Mouse (Mus musculus): ENCODE measurements around the gene Usp33. TPM values are rescaled to one million over a fixed set of nuclear protein-coding genes. Genes with fewer than 3 reads are reported as not detected.

Usp33 gene
- total and polyA plus RNA-seq, 2 experiments: 9.9 to 46.9 TPM

GRCm38 (mm10) chr3:152355361-152355760 lies 9.1 kb downstream of the Usp33 start:
- 27% methylated on average over 5 of the region's 5 CpGs for WGBS
- Histone ChIP-seq H3K79me2 (ENCODE audit: control insufficient read depth, insufficient read depth, low read length) (peaks cover 48% of the 10 kb centered on the region), H3K27ac (replicated peaks; ENCODE audit: insufficient read depth, low read depth, low read length) (no peak overlapping the region; the same call in 1 of the 2 replicates), H3K27me3 (ENCODE audit: control insufficient read depth, insufficient read depth, low read length) (no peaks in the 10 kb centered on the region), H3K4me3 (ENCODE audit: insufficient read depth, low read depth, low read length) (no peak overlapping the region), H3K4me1 (ENCODE audit: control insufficient read depth, insufficient read depth, low read length) (peaks cover 23% of the 10 kb centered on the region), H3K36me3 (ENCODE audit: control insufficient read depth, insufficient read depth, low read length) (peaks cover 11% of the 10 kb centered on the region), H3K9ac (ENCODE audit: low read depth, low read length) (no peak overlapping the region)
- TF ChIP-seq CTCF (IDR thresholded peaks at IDR 0.05; ENCODE audit: low read depth, low read length) (no peak), POLR2A (IDR thresholded peaks at IDR 0.05; ENCODE audit: extremely low read depth, insufficient read depth, low read length) (no peak)
- DNase-seq (ENCODE audit: extremely low read depth, low read depth, low spot score): peak; percentile 35

GRCm38 (mm10) chr3:152356751-152357150 lies 10.5 kb downstream of the Usp33 start:
- Histone ChIP-seq H3K27me3 (ENCODE audit: control insufficient read depth, insufficient read depth, low read length) (no peaks in the 10 kb centered on the region), H3K27ac (replicated peaks; ENCODE audit: insufficient read depth, low read depth, low read length) (no peak overlapping the region), H3K36me3 (ENCODE audit: control insufficient read depth, insufficient read depth, low read length) (peaks cover 18% of the 10 kb centered on the region), H3K4me1 (ENCODE audit: control insufficient read depth, insufficient read depth, low read length) (peaks cover 12% of the 10 kb centered on the region), H3K79me2 (ENCODE audit: control insufficient read depth, insufficient read depth, low read length) (peaks cover 44% of the 10 kb centered on the region), H3K4me3 (ENCODE audit: insufficient read depth, low read depth, low read length) (no peak overlapping the region), H3K9ac (ENCODE audit: low read depth, low read length) (no peak overlapping the region)
- no peak for DNase-seq (ENCODE audit: extremely low read depth, low read depth, low spot score)
- WGBS: 91% methylated on average over 9 of the region's 9 CpGs
- TF ChIP-seq POLR2A (IDR thresholded peaks at IDR 0.05; ENCODE audit: extremely low read depth, insufficient read depth, low read length): no peak
- no peak for TF ChIP-seq CTCF (IDR thresholded peaks at IDR 0.05; ENCODE audit: low read depth, low read length)

DNA sequence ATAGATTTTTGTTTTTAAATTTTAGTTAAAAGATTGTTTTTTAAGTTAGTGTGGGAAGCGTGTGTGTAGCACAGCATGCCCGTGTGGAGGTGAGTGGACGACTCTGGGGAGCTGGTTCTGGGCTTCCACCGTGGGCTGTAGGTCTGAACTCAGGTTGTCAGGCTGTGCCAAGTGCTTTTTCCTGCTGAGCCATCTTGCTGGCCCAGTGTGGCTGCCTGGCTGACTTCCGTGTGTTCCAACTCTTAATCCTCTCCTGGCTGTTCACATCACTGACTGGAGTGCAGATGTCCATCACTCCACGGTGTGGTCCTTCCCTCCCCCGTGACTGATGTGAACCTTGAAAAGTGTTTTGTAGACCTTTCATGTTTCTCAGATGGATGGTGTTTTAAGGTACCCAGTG lies 12.9 kb downstream of the Usp33 start:
- no peaks in the 10 kb centered on the region for H3K27me3 ChIP-seq (ENCODE audit: control insufficient read depth, insufficient read depth, low read length)
- no peak overlapping the region for H3K27ac ChIP-seq (replicated peaks; ENCODE audit: insufficient read depth, low read depth, low read length)
- H3K4me1 ChIP-seq (ENCODE audit: control insufficient read depth, insufficient read depth, low read length): peaks cover 7% of the 10 kb centered on the region
- H3K9ac ChIP-seq (ENCODE audit: low read depth, low read length): no peak overlapping the region
- no peak overlapping the region for H3K4me3 ChIP-seq (ENCODE audit: insufficient read depth, low read depth, low read length)
- TF ChIP-seq CTCF (IDR thresholded peaks at IDR 0.05; ENCODE audit: low read depth, low read length) (no peak), POLR2A (IDR thresholded peaks at IDR 0.05; ENCODE audit: extremely low read depth, insufficient read depth, low read length) (no peak)
- 95% methylated on average over 7 of the region's 7 CpGs for WGBS
- H3K79me2 ChIP-seq (ENCODE audit: control insufficient read depth, insufficient read depth, low read length): peaks cover 25% of the 10 kb centered on the region; the same call in 1 of the 2 replicates
- DNase-seq (ENCODE audit: extremely low read depth, low read depth, low spot score): no peak
- peaks cover 32% of the 10 kb centered on the region for H3K36me3 ChIP-seq (ENCODE audit: control insufficient read depth, insufficient read depth, low read length)

- Histone ChIP-seq H3K4me1 (ENCODE audit: control insufficient read depth, insufficient read depth, low read length) (peaks cover 3% of the 10 kb centered on the region), H3K27ac (replicated peaks; ENCODE audit: insufficient read depth, low read depth, low read length) (no peak overlapping the region), H3K36me3 (ENCODE audit: control insufficient read depth, insufficient read depth, low read length) (peaks cover 65% of the 10 kb centered on the region), H3K9ac (ENCODE audit: low read depth, low read length) (no peak overlapping the region), H3K79me2 (ENCODE audit: control insufficient read depth, insufficient read depth, low read length) (no peaks in the 10 kb centered on the region; the same call in 1 of the 2 replicates), H3K4me3 (ENCODE audit: insufficient read depth, low read depth, low read length) (no peak overlapping the region), H3K27me3 (ENCODE audit: control insufficient read depth, insufficient read depth, low read length) (no peaks in the 10 kb centered on the region)
- 36% methylated on average over 2 of the region's 2 CpGs for WGBS
- TF ChIP-seq POLR2A (IDR thresholded peaks at IDR 0.05; ENCODE audit: extremely low read depth, insufficient read depth, low read length): no peak
- no peak for TF ChIP-seq CTCF (IDR thresholded peaks at IDR 0.05; ENCODE audit: low read depth, low read length)
- DNase-seq (ENCODE audit: extremely low read depth, low read depth, low spot score): peak; percentile 74
These were observed 17.9 kb downstream of the Usp33 start for GRCm38 (mm10) chr3:152364181-152364580.

- H3K79me2 ChIP-seq (ENCODE audit: control insufficient read depth, insufficient read depth, low read length): no peaks in the 10 kb centered on the region; the same call in 1 of the 2 replicates
- H3K36me3 ChIP-seq (ENCODE audit: control insufficient read depth, insufficient read depth, low read length): peaks cover 68% of the 10 kb centered on the region
- no peak for DNase-seq (ENCODE audit: extremely low read depth, low read depth, low spot score)
- H3K4me1 ChIP-seq (ENCODE audit: control insufficient read depth, insufficient read depth, low read length): no peaks in the 10 kb centered on the region
- TF ChIP-seq POLR2A (IDR thresholded peaks at IDR 0.05; ENCODE audit: extremely low read depth, insufficient read depth, low read length): no peak
- no peak for TF ChIP-seq CTCF (IDR thresholded peaks at IDR 0.05; ENCODE audit: low read depth, low read length)
- no peak overlapping the region for H3K27ac ChIP-seq (replicated peaks; ENCODE audit: insufficient read depth, low read depth, low read length)
- 88% methylated on average over 4 of the region's 4 CpGs for WGBS
- H3K27me3 ChIP-seq (ENCODE audit: control insufficient read depth, insufficient read depth, low read length): no peaks in the 10 kb centered on the region
- no peak overlapping the region for H3K9ac ChIP-seq (ENCODE audit: low read depth, low read length)
- no peak overlapping the region for H3K4me3 ChIP-seq (ENCODE audit: insufficient read depth, low read depth, low read length)
These were observed 29.8 kb downstream of the Usp33 start for GRCm38 (mm10) chr3:152376063-152376462.

- no peak overlapping the region for H3K9ac ChIP-seq (ENCODE audit: low read depth, low read length)
- no peaks in the 10 kb centered on the region for H3K4me1 ChIP-seq (ENCODE audit: control insufficient read depth, insufficient read depth, low read length)
- WGBS: 82% methylated on average over 11 of the region's 11 CpGs
- no peaks in the 10 kb centered on the region for H3K27me3 ChIP-seq (ENCODE audit: control insufficient read depth, insufficient read depth, low read length)
- TF ChIP-seq CTCF (IDR thresholded peaks at IDR 0.05; ENCODE audit: low read depth, low read length) (no peak), POLR2A (IDR thresholded peaks at IDR 0.05; ENCODE audit: extremely low read depth, insufficient read depth, low read length) (no peak)
- H3K4me3 ChIP-seq (ENCODE audit: insufficient read depth, low read depth, low read length): no peak overlapping the region
- no peaks in the 10 kb centered on the region for H3K79me2 ChIP-seq (ENCODE audit: control insufficient read depth, insufficient read depth, low read length)
- H3K36me3 ChIP-seq (ENCODE audit: control insufficient read depth, insufficient read depth, low read length): peaks cover 58% of the 10 kb centered on the region
- DNase-seq (ENCODE audit: extremely low read depth, low read depth, low spot score): no peak
- H3K27ac ChIP-seq (replicated peaks; ENCODE audit: insufficient read depth, low read depth, low read length): no peak overlapping the region
These were observed 37.8 kb downstream of the Usp33 start for GRCm38 (mm10) chr3:152384106-152384505.
